Mouse (Mus musculus): ENCODE data around the gene Gm20388. TPM values are rescaled to one million over a fixed set of nuclear protein-coding genes. Genes with fewer than 3 reads are reported as not detected.

The Gm20388 gene
- total RNA-seq, 1 experiment from 2014 or later = 35.7 TPM

DNA sequence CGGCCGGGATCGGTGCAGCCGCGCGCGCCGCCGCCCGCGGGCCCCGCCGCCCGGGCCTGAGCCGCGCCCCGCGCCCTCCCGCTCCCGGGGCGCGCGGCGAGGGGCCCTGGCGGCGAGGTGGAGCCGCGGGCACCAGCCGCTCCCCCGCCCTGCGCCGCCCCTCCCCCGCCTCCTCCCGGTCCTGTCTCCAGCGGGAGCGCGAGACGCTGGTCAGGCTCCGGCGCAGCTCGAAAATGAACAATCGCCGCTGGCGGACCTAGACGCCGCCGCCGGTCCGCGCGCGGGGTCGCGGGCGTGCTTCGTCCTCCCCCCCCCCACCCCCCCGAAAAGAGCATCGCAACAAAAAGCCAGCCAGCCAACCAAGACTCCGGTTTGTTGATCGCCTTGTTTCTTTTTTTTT, 1819.5 kb downstream of the Gm20388 start:
- ATAC-seq (replicated peaks; ENCODE audit: low read depth, poor library complexity, severe bottlenecking) = no peak

DNA sequence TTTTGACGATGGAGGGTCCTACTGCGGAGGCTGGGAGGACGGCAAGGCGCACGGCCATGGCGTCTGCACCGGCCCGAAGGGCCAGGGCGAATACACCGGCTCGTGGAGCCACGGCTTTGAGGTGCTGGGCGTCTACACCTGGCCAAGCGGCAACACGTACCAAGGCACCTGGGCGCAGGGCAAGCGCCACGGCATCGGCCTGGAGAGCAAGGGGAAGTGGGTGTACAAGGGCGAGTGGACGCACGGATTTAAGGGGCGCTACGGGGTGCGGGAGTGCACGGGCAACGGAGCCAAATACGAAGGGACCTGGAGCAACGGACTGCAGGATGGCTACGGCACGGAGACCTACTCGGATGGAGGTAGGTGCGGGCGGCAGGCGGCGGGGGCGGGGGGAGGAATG, 1820.0 kb downstream of the Gm20388 start:
- no peak for ATAC-seq (replicated peaks; ENCODE audit: low read depth, poor library complexity, severe bottlenecking)

DNA sequence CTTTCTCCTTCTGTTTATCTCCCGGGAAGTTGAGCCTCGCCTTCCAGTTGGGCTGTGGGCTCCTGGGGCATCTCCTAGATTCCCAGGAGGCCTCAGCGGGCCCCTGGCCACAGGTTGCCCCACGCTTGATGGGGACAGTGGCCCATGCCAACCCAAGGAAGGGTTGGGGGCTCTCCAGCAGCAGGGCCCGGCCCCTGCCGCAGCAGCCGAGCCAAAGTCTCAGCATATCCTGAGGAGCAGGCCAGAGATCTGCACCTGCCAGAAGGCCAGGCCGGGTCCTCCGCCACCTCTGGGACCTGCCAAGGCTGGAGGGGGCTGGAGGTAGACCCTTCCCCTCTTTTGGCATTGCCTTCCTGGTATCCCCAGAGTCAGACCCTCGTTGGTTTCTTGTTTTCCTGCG, 1820.4 kb downstream of the Gm20388 start:
- no peak for ATAC-seq (replicated peaks; ENCODE audit: low read depth, poor library complexity, severe bottlenecking)

DNA sequence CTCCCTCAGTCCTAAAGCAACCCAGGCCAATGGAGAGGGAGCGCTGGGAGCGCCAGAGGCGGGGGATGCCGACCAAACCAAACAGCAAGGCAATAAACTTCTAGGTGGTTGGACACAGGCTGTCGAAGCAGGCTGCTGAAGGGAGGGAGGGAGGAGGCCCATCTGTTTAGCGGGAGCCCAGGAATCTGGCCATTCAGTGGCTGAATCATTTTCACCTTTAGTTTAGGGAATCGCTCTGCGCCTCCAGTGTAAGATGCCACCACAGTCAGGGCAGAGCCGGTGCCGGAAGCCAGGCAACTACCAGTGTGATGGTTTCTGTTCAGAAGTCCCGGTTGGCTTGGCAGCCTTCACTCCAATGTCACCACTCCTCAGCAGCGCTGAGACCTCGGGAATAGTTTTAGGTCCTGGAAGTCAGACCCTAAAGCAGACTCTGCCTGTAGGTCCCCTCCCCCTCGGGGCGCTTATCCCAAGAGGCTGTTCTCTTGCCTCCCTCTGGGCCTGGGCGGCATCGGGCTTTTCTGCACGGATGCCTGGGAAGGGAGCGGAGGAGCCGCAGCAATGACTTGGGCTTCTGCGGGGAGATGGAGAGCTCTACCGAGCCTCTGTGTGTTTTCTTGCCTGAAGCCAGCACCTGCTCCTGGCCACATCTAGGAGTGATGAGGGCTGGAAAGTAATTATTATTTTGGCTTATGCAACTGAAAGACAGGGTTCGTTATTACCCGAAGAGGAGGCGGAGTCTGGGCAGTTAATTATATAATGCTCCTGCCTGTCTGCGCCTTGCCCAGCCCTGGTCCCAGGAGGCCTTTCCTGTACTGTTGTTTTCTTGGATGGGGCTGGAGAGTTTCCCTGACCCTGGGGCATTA, 1821.1 kb downstream of the Gm20388 start:
- ATAC-seq (replicated peaks; ENCODE audit: low read depth, poor library complexity, severe bottlenecking) = no peak

DNA sequence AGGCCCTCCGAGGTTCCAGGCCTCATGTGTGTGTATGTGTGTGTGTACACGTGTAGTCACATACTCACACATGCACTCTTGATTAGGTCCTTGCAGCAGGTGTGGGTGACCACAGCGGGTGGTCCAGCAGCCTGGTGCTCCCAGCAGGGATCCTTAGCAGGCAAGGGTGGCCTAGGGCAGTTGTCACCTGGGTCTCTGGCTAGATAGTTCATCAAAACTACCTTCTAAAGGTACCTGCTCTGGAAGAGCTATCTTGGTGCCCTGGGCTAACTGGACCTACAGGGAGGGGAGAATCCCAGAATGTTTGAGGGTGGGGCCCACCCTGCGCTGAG, 1821.7 kb downstream of the Gm20388 start:
- ATAC-seq (replicated peaks; ENCODE audit: low read depth, poor library complexity, severe bottlenecking) = no peak

DNA sequence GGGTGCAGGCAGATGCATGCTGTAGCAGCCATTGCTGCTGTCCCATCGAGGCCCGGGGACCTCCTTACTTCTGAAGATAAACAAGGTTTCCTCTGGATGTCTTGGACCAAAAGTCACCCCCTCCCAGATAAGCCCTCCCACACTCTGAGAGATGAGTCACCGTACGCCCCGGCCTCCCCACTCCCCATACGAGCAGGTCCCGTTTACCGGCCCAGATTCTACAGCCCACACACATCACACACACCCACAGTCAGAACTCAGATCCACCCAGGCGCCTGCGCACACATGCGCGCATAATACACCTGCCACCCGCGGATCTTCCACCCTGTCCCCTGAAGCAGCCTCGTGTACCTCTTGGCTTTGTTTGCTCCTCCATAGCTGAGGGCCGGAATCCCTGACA, 1823.6 kb downstream of the Gm20388 start:
- ATAC-seq (replicated peaks; ENCODE audit: low read depth, poor library complexity, severe bottlenecking) = no peak

DNA sequence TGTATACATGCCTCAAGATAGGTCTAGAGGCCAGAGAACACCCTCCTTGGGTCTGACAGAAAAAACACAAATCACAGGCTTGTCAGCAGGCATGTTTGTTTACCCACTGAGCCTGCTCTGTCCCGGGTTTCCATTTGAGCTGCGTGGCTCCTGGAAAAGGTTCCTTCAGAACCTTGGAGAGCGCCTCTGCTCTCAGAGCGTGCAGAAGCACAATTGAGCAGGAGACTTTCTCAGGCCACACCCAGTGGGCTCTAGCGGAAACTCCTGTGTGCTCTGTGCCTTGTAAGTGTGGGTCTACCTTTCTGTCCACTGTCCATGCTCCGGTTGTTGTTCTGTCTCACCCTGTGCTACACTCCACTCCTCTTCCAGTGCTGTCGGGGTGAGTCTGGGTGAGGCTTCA, 1825.6 kb downstream of the Gm20388 start:
- ATAC-seq (replicated peaks; ENCODE audit: low read depth, poor library complexity, severe bottlenecking) = peak; percentile 74

DNA sequence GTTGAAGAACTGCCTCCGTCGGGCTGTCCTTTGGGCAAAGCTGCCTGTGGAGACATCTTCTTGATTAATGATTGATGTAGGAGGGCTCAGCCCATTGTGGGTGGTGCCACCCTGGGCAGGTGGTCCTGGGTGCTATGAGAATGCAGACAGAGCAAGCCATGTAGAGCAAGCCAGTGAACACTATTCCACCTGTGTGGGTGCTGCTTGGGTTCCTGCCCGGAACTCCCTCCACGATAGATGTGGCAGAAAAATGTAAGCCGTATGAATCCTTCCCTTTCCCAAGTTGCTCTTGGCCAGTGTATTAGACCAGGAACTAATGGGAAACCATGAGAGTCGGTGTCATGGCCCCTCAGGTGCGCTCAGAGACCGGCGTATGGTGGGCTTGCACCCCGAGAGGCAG, 1830.1 kb downstream of the Gm20388 start:
- no peak for ATAC-seq (replicated peaks; ENCODE audit: low read depth, poor library complexity, severe bottlenecking)

DNA sequence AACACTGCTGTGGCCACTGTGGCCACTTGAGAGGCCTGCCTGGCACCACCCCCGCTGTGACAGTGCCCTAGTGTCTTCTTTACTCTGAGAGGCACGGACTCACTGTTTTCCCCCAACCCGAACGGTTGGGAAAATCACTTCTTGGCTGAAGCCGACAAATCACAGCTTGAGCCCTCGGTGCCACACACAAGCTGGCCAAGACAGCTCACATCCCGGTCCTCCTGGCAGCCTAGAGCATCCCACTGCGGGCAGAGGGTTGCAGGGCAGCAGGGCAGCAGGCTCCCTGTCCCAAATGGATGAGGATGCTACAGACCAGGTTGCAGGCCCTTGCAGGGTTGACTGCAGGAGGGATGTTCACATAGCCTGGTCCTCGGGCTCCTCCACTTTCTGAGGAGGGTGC, 1838.9 kb downstream of the Gm20388 start:
- no peak for ATAC-seq (replicated peaks; ENCODE audit: low read depth, poor library complexity, severe bottlenecking)

DNA sequence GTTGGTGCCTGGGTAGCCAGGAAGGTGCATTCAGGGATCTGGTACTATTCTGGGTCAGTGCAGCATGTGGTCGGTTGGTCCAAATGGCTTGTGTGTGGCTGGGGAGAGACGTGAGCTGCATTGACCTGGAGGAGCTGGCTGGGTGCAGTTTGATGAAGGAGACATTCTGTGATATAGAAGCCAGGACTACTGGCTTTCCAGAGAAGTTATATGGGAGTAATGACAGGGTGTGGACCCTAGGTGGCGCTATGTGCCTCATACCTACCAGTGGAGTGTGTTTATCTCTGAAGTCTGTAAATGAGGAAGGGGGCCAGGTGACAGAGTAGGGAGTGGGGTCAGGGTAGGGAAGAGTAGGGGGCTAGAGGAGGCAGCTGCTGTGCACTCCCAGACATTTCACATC, 1839.9 kb downstream of the Gm20388 start:
- 0 out of 2 replicates have a peak, but pooled peaks have one; percentile 37 for ATAC-seq (replicated peaks; ENCODE audit: low read depth, poor library complexity, severe bottlenecking)

DNA sequence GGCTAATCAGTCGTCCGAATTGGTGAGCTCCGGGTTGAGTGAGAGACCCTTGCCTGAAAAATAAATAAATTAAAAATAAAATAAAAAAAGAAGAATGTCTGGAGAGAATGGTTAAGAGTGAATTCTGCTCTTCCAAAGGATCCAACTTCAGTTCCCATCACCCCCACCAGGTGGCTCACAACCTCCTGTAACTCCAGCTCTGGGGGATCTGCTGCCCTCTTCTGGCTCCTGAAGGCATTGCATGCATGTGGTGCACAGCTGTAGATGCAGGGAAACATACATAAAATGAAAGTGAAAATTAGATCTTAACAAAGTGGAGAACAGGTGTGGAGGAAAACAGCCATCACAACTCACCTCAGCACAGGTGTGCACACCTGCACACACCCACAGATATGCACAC, 1840.8 kb downstream of the Gm20388 start:
- peak; percentile 77 for ATAC-seq (replicated peaks; ENCODE audit: low read depth, poor library complexity, severe bottlenecking)

DNA sequence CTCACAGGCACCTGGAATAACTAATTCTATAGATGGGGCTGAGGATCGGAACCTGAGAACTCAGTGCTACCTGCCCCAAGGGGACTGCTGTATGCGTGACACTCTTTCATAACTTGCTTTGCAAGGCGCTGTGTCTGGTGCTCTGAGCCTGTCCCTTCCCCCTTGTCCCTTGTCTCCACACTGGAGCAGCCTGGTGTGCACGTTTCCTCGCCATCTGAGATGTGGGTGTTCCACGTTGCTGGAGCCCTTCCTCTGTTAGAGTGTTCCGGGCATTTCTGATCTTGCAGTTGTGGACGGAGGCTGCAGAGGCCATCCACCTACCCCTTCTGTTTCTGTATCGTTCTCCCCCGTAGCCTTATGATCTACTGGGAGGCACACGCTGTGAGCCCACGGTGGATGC, 1847.8 kb downstream of the Gm20388 start:
- ATAC-seq (replicated peaks; ENCODE audit: low read depth, poor library complexity, severe bottlenecking) = no peak

DNA sequence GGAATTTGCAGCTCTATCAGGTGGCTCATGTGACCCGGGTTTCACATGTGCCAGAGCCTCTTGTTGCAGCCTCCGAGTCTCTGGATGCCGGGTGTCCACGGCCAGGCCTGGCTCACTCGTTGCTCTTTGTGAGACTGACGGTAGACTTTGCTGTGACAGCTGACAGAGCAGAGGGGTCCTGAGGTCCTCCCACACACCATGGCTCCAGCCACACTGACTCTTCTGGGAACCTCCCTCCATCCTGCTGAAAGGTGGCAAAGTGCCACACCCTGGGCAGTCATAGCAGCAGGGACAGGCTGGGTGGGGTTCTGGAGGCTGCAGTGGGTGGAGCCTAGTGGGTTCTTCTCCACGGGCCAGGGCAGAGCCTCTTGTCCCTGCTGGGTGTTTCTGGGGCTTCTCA, 1849.8 kb downstream of the Gm20388 start:
- ATAC-seq (replicated peaks; ENCODE audit: low read depth, poor library complexity, severe bottlenecking) = no peak

DNA sequence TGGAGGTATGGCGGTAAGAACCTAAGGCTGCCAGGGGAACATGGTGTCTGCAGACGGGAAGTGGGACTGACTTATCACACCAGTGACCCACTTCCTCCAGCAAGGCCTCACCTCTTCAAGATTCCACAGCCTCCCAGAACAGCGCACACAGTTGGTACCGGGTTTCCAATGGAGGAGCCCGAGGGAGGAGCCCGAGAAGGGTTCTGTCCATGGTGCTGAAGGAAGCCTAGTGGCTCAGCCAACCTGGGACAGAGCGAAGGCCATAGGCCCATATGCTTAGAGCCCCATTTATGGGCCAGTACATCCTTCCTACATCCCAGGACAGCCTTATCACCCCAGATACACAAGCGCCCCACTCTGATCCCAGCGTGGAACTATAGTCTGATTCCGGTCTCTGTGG, 1850.8 kb downstream of the Gm20388 start:
- ATAC-seq (replicated peaks; ENCODE audit: low read depth, poor library complexity, severe bottlenecking) = peak; percentile 78

DNA sequence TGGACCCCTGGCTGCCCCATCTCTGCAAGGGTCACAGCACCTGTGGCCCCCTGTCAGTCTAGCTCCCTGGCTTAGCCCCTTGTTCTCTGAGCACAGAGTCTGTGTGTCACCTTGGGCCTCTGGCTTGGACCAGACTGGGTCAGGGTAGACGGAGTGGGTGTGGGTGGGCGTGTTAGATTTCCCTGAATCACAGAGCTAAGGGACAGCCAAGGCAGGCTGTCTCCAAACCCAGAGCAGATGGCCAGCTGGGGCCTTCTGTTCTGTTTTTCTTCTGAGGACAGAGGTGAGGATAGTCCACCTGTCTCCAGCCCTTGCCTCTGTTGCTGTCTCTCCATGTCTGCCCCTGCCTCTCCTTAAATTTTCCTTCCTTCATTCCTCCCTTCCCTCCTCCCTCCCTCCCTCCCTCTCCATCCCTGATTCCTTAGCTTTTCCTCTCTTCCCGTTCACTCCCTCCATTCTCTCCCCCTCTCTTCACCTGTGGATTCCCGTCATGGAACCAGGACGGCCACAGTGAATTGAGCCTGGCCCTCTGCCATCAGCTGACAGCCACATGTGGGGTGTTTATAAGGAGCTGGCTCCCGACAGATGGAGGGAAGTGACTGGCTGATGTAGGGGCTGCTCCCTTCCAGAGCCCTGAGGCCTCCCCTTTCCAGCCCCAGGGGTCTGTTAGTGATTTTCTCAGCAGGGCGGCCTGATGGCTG, 1852.5 kb downstream of the Gm20388 start:
- no peak for ATAC-seq (replicated peaks; ENCODE audit: low read depth, poor library complexity, severe bottlenecking)

DNA sequence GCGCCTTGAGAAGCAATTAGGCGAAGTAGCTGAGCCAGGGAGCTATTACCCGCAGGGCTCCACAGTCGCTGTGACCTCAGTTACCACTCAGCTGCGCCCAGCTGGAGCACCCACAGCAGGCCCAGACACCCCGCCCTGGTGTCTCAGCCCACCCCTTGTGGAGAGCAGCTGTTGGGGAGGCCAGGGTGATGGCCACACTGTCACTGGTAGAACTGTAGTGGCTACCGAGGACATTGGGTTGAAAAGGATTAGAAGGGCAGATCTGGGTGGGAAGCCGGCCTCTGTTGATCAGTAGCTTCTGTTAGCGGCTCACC, 1853.0 kb downstream of the Gm20388 start:
- ATAC-seq (replicated peaks; ENCODE audit: low read depth, poor library complexity, severe bottlenecking) = no peak

DNA sequence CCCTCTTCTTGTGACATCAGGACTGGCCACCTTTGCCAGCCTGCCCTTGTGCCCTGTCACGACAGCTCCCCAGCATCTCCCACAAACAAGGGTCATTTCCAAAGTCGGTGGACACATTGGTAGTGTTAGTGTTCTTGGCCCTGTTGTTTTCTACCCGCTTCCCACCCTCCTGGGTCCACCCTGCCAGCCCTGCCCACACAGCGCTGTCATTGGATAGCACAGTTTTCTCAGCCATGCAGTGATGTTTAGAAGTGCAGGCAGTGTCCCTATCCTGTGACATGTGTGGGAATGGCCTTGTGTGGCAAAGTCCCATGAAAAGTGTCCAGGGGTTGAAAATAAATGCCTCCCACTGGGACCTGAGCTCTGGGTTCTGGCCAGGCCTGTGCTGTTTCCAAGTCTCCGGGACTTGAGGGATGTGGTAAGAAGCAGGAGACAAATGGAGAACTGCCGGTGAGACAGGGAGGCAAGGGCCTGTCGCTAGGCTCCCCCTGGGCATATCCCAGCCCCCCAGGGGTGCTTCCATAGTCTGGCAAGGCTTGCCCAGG, 1855.0 kb downstream of the Gm20388 start:
- ATAC-seq (replicated peaks; ENCODE audit: low read depth, poor library complexity, severe bottlenecking) = no peak

DNA sequence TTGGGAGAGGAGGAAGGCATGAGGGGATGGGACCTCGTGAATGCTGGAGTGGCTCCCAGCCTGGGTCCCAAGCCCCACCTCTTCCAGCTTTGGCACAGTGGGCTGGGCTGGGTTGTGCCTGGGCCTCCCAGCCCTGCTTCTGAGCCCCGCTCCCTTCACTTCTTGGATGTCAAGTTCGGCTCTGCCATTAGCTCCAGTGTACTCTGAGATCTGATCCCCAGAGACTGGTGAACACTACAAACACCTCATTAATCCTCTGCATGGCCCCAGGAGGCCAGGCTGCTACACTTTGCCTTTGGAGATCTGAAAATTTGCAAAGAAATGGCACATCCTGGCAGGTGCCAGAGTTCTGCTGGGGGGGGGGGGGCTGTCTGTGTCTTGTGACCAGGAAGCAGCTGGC, 1858.5 kb downstream of the Gm20388 start:
- no peak for ATAC-seq (replicated peaks; ENCODE audit: low read depth, poor library complexity, severe bottlenecking)

DNA sequence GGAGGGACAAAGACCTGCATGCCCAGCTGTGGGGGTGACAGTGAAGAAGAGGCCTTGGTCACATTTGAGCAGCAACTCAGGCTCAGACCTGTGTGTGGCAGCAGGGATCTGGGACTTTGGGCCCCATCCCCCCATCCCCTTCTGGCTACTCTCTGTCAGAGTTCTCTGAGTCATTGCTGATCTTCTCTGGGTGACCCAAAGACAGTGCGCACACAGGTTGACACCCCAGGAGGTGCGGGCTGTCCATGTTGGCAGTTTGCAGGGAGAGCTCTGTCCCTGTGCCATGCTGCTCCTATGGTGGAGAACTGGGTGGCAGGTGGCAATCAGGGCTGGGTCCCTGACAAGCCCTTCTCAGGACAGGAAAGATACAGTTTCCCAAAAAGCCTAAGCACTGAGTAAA, 1859.0 kb downstream of the Gm20388 start:
- no peak for ATAC-seq (replicated peaks; ENCODE audit: low read depth, poor library complexity, severe bottlenecking)

DNA sequence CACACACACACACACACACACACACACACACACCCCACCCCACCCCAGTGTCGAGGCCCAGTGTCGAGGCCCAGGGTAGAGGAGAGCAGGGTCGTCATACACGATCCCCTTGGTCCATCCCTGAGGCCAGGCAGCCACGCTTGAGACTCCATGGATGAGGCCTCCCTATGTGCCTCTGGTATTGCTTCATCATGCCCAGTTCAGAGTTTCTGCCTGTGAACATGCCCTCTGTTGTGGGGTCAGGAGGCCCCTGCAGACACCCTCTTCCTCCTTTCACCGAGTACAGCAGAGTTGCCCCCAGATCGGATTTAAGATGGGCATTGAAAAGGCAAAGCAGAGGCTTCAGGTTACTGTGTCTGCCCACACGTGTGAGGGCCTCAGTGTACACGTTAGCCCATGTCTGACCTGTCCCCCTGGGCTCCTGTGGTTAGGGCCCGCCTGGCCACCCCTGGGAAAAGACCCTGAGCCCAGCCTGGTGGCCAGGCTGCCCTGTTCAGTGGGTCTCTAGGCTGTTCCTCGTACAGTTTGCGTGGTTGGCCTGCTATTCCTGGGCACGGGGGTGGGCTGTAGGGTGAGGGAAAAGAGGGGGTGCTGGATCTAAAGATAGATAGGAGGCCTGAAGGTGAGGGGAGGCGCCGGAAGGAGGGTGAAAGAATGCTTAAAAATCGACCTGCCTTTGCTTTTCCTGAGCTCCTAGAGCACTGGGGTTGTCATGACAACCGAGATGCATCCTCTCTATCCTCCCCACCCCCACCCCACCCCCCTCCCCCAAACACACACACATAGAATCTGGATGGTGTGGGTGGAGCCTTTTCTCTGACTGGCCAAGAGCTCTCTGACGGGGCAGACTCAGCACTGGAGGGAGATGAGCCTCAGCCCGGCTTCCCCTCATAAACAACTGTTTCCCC, 1860.5 kb downstream of the Gm20388 start:
- no peak for ATAC-seq (replicated peaks; ENCODE audit: low read depth, poor library complexity, severe bottlenecking)

DNA sequence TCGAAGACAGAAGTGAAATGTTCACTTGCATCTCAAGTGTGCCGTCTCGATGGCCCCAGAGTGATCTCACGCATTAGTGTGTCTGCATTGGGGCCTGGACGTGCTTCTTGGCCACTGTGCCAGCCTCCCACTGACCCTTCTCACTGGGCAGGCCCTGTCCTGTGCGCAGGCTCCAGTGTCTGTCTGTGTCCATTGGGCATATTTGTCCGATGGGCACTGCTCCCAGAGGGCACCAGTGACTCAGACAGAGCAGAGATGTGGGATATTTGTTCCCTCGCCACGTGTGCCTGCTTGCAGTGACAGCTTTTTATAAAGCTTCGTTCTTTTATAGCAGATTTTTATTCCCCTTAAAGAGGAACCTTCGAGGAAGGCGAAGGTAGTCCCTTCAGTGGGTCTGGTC, 1863.2 kb downstream of the Gm20388 start:
- ATAC-seq (replicated peaks; ENCODE audit: low read depth, poor library complexity, severe bottlenecking) = no peak

Measured in common myeloid progenitor, adult 5-6 weeks (primary cell).